Mouse (Mus musculus): ENCODE data around the gene Adgrd1.

DNA sequence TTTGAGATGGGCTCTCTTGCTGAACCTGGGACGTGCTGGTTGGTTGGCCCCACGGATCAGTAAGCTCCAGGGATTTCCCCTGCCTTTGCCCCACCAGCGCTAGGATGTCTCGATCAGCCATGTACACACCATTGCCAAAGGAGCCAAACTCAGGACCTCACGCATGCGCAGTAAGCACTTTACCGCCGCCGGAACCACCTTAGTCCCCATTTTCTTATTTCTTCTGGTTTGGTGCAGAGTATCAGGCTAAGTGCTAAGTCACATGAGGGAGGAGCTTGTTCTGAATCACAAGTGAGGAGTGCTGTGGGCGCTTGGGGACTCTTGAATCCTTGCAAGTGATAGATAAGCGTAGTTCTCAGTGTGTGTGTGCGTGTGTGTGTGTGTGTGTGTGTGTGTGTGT, 31.2 kb upstream of the Adgrd1 start:
- no peak for TF ChIP-seq CTCF (IDR thresholded peaks at IDR 0.05; ENCODE audit: low read depth, low read length)
- TF ChIP-seq POLR2A (IDR thresholded peaks at IDR 0.05; ENCODE audit: insufficient read depth, low read length) = no peak
- no peak for TF ChIP-seq EP300 (IDR thresholded peaks at IDR 0.05; ENCODE audit: insufficient read depth, low read depth, low read length)

Data from ES-Bruce4 (cell line).